Comparison of ENCODE assay signal across 7 mouse cellular contexts in genomic region chrX:71214441-71215112, GRCm38 (mm10). TPM values are rescaled to one million over a fixed set of nuclear protein-coding genes. Genes with fewer than 3 reads are reported as not detected.
DNase-seq lines count a peak whose midpoint lies in the region; ATAC-seq lines count a peak whose summit lies in the region.

No protein-coding gene starts in this region.

- ATAC-seq in intestine, embryonic 14.5 days (replicated peaks; ENCODE audit: low FRiP score, low TSS enrichment, low read depth): peak; percentile 96

- peak; percentile 92 for DNase-seq in adrenal gland, adult 2 months
- peak; percentile 89 for DNase-seq in embryo, embryonic 11 days
- DNase-seq in gastrocnemius, postnatal 25 days: peak; percentile 91
- DNase-seq in intestine, embryonic 14.5 days (ENCODE audit: low spot score): peak; percentile 83
- peak; percentile 72 to 75 for DNase-seq in left cerebral cortex, postnatal 14 days (ENCODE audit: low spot score in 2 of 2)
- DNase-seq in mesoderm, embryonic 11.5 days (ENCODE audit: low read depth, low spot score): peak; percentile 89
- DNase-seq in skeletal muscle tissue, adult 2 months (ENCODE audit: low read depth, low spot score): peak; percentile 93

- no peaks in the 10 kb centered on the region for H3K4me1 ChIP-seq in intestine, embryonic 14.5 days (replicated peaks; ENCODE audit: control insufficient read depth, insufficient read depth, low read length)

- H3K36me3 ChIP-seq in intestine, embryonic 14.5 days (ENCODE audit: control insufficient read depth, insufficient read depth, low read length): no peaks in the 10 kb centered on the region

- intact Hi-C loops in left cerebral cortex, postnatal 14 days (cut with DNase I): no loop called here

- peak overlapping the region; percentile 29 for H3K9ac ChIP-seq in intestine, embryonic 14.5 days (ENCODE audit: low read length)

- 21% methylated on average over 18 of the region's 20 CpGs for WGBS in intestine, embryonic 14.5 days

- peak overlapping the region; percentile 45 for H3K4me3 ChIP-seq in intestine, embryonic 14.5 days (ENCODE audit: low read depth, low read length)

- H3K27ac ChIP-seq in intestine, embryonic 14.5 days (ENCODE audit: low read depth): no peak overlapping the region

- H3K27me3 ChIP-seq in intestine, embryonic 14.5 days (replicated peaks; ENCODE audit: control insufficient read depth, insufficient read depth, low read length): no peaks in the 10 kb centered on the region

- no peaks in the 10 kb centered on the region for H3K9me3 ChIP-seq in intestine, embryonic 14.5 days (ENCODE audit: control insufficient read depth, low read length)

- H3K4me2 ChIP-seq in intestine, embryonic 14.5 days (ENCODE audit: low read length): peak overlapping the region; percentile 66

RNA-seq across cellular contexts. Expression of gene Mtm1, which starts 4.0 kb away (rescaled TPM):
- total RNA-seq in adrenal gland, adult 2 months (2021): 10 to 100 TPM; 16.6 to 17.4 TPM
- 1.0 and 1.6 TPM in 2 replicates for polyA plus RNA-seq in adrenal gland, adult 2 months (2012; rRNA removed)
- 10 to 100 TPM in 1 of 2 experiments, 1 to 10 TPM in 1; 9.8 to 10.9 TPM for total RNA-seq in gastrocnemius, postnatal 25 days (2021)
- polyA plus RNA-seq in intestine, embryonic 14.5 days (2014; fragmentation: Nextera tagmentation; extraction: Ambion mirVana): 6.4 TPM in 2 replicates
- 1 to 10 TPM; 5.0 to 5.6 TPM for total RNA-seq in left cerebral cortex, postnatal 14 days (2021)
